Mouse (Mus musculus) urinary bladder, adult 18-20 months (tissue): ENCODE results near the gene Lce1l.
A peak's percentile ranks its signal among the peaks of the same experiment; 100 is the strongest.
"Not testable (repeated sequence)": the region's sequence is repeated elsewhere in the genome, so short reads cannot be mapped to it uniquely, and the experiment has no call there.

ENCODE experiments used
- DNase-seq, 2 experiments: peaks; one replicate each; pipeline ENCODE4 v3.0.0; 2022; ENCODE audit warnings: low spot score in 2 of 2, mixed read lengths in 2 of 2

Lce1l gene

DNA sequence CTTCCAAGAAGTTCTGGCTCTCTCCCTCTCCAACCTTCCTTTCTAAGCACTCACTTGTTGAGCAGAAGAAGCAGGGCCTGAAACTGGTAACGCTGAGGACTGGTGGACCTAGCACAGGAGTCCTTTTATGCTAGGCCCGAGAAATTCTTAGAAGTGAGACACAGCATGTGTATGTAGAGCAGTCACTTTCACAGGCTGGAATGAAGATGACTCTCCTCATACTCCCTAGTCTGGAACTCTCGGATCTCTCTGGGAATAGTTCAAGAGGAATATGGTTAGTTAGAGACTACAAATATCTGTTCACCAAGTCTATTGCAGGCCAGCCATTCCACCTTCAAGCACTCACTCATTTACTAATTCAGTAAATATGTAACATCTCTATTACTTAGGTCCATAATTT is at the start of gene Lce1l:
Gene Lce1l (minus strand): TSS at position 101 of the 400 bp plus-strand sequence.
- no peak for DNase-seq

DNA sequence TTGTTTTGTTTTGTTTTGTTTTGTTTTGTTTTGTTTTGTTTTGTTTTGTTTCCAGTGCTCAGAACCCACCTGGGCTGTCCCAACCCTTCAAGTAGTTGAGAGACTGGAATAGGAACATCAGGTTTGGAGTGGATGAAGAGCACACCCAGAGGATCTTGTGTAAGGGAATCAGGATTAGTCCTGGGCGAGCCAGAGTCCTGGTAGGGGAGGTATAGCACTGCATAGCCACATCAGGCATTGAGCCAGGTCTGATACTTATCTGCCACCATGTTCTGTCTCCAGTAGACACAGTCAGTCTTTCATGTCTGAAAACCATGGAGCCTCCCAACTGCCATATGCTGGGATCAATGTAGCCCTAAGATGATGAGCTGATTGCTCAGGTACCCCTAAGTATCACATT is 43.4 kb upstream of the Lce1l start:
- no peak for DNase-seq

DNA sequence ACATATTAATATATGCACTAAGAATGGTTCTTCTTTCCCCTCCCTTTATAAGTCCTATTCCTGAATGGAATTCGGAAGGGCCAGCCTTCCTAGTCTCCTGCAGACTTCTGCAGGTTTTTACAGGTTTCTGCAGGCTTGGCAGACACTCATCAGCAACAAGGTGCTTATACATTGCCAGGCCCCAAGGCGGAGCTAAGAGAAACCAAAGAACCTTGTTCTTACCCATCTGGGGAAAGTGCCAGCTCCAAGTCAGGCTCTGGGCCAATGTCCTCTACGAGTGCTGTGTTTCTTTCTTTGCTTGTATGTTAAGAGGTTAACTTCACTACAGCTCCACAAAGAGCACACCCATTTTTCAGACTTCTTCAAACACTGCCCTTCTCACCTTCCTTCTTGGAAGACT is 43.0 kb upstream of the Lce1l start:
- DNase-seq, result peak in 1 of 2 experiments; percentile 12

DNA sequence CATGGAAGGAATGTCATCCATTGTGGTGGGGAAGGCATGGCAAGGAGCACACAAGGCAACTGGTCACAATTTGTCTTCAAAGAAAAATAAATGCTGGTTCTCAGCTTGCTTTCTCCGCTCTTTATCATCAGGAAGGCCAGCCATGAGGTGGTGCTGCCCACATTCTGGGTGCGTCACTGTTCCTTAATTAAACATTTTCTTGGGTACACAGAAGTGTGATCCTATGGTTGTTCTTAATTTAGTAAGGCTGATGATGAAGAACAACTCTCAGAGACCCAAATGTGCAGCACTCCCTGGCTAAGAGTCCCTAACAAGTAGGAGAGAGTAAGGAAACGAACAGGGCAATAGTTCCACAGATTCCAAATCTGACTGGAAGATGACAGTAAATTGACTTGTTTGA is 23.1 kb upstream of the Lce1l start:
- no peak for DNase-seq

DNA sequence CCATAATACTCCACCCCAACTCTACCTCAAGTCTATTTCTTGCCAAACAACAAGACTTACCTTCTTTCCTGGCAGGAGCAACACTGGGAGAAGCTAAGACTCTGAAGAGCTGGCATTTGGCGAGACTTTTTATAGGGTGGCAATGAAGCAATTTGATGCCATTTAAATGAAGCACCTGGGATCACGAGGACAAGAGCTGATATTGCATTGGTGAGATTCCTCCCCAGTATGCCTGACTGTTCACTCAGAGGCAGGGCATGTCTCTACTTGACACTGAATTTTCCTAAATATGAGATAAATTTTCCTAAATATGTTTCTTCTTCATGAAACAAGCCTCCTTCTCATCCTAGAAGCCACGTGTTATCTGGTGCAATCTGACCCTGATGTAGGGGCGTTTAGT is 19.0 kb upstream of the Lce1l start, which contains the start of gene 2310050C09Rik:
Gene 2310050C09Rik (minus strand): TSS at position 101 of the 400 bp plus-strand sequence.
- no peak for DNase-seq

DNA sequence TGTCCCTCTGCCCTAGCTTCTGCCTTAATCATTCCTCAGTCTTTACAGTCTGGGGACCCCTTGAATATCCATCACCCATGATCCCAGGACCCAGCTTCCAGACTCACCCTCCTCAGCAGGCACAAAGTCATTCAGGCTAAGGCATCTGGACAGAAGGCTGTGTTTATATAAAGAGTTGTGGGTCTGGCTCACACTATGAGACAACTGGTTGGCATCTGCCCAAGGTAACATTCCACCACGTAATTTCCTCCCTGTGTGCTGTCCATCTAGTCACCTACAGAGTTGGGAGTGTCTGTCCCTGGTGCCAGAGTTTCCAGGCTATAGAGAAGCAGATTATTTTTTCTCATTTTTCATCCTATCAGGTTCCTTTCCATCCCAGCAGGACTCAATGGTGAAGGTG is 24.0 kb downstream of the Lce1l start, which contains the start of gene Kprp:
Gene Kprp (minus strand): TSS at position 140 of the 400 bp plus-strand sequence.
- DNase-seq, result no peak

DNA sequence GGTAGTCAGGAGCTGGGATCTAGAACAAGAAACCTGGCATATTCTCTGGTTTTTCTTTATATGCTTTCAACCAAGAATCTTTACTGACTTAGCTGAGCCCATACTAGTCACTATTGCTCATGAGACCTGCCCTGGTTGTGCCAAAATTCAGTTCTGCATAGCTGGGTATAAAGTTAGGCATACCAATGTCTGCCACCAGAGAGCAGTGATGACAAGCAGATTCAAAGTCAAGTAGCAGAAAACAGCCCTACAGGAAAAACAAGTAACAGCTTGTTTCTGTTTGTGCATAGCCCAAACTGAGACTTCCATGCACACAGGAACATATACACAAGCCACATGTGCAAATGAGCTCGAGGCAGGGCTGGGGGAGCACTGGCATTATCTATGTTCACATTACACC is 25.3 kb downstream of the Lce1l start:
- DNase-seq, result no peak

DNA sequence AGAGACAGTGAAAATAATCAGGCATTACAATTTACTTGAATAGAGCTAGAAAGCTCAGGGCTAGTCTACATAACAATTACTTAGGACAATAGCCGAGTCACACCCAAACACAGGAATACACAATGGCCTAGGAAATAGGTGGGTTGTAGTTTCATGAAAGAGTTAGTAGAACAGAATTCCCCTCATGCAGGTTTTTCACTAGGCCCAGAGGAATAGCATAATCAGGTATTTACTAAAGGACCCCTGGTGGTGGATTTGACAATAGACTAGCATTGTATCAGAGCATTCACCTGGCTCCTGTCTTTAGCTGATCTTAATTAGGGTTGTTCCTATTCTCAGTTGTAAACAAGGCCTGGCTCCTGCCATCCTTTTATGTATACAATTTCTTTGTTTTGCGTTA is 35.0 kb downstream of the Lce1l start:
- DNase-seq, result not testable (repeated sequence)

DNA sequence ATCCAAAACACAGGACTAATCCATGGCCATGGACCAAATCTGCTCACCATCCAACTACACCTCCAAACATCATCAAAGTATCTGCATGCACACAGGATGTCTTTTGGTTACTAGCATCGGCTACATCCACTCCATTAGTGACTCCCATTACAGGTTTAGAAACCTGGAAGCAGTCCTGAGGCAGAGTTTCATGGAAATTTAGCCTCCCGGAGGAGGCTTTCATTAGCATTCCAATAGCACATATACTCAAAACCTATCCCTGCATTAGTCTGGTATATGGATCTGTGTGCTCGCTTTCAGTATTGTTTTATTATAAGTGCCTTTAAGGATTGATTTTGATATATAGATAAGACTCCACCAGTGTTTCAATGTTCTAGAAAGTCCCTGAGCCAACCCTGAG is 35.5 kb downstream of the Lce1l start:
- DNase-seq, result no peak

DNA sequence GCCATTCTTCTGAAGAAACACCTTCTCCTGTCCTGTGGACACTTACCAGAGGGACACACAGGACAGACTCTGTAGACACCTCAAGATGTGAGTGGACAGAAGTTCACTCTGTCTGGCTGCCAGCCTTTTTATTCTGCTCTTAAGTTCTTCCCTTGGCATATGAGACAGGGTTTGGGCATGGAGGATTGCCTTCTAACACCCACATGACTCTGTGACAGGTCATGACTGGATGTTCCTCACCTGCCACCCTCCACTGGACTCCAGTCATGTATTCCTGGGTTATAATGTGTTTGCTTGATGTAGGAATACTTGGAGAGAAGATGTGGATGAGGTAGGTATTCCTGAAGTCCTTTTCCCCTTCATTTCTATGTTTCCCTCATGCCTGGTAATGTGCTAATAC is 43.3 kb downstream of the Lce1l start, which contains the start of gene Lce1k:
Gene Lce1k (minus strand): TSS at position 101 of the 400 bp plus-strand sequence.
- DNase-seq, result no peak
